Mouse (Mus musculus): Measurements from ENCODE around the gene Selplg. TPM values are rescaled to one million over a fixed set of nuclear protein-coding genes. Genes with fewer than 3 reads are reported as not detected.
"Not testable (repeated sequence)": the region's sequence is repeated elsewhere in the genome, so short reads cannot be mapped to it uniquely, and the experiment has no call there.

Selplg gene
- total and polyA plus RNA-seq, 3 experiments = 8.5 to 18.7 (median 13.9) TPM

GRCm38 (mm10) chr5:113781875-113782274 is 50.6 kb downstream of the Selplg start:
- TF ChIP-seq CTCF (IDR thresholded peaks at IDR 0.05; ENCODE audit: low read depth, low read length) = no peak
- no peak for TF ChIP-seq POLR2AphosphoS5 (IDR thresholded peaks at IDR 0.05; ENCODE audit: insufficient replicate concordance, low read depth, low read length)
- TF ChIP-seq GATA1 (IDR thresholded peaks at IDR 0.05; ENCODE audit: borderline replicate concordance, low read length) = no peak
- no peak for TF ChIP-seq GATA2 (IDR thresholded peaks at IDR 0.05; ENCODE audit: borderline replicate concordance, low read depth, low read length)
- TF ChIP-seq TAL1 (conservative IDR thresholded peaks at IDR 0.05; ENCODE audit: low read depth, low read length) = no peak
- DNase-seq (ENCODE audit: low spot score) = no peak
- Histone ChIP-seq H3K4me3 (ENCODE audit: low read depth, low read length) (no peak overlapping the region), H3K36me3 (replicated peaks) (peaks cover 24% of the 10 kb centered on the region), H3K27me3 (ENCODE audit: insufficient read depth, low read length) (peaks cover 22% of the 10 kb centered on the region; the same call in 1 of the 2 replicates), H3K9me3 (replicated peaks) (no peaks in the 10 kb centered on the region), H3K4me1 (ENCODE audit: insufficient read depth, low read depth, low read length) (peaks cover 3% of the 10 kb centered on the region)
- ATAC-seq (ENCODE audit: extremely low read depth, insufficient number of reproducible peaks, low FRiP score, poor library complexity, severe bottlenecking) = no peak

GRCm38 (mm10) chr5:113781254-113781653 is 51.2 kb downstream of the Selplg start:
- Histone ChIP-seq H3K4me1 (ENCODE audit: insufficient read depth, low read depth, low read length) (peaks cover 9% of the 10 kb centered on the region), H3K27me3 (ENCODE audit: insufficient read depth, low read length) (peaks cover 21% of the 10 kb centered on the region; the same call in 1 of the 2 replicates), H3K36me3 (replicated peaks) (peaks cover 30% of the 10 kb centered on the region), H3K9me3 (replicated peaks) (no peaks in the 10 kb centered on the region), H3K4me3 (ENCODE audit: low read depth, low read length) (no peak overlapping the region)
- ATAC-seq (ENCODE audit: extremely low read depth, insufficient number of reproducible peaks, low FRiP score, poor library complexity, severe bottlenecking) (no peak), DNase-seq (ENCODE audit: low spot score) (no peak)
- no peak for TF ChIP-seq TAL1 (conservative IDR thresholded peaks at IDR 0.05; ENCODE audit: low read depth, low read length)
- no peak for TF ChIP-seq GATA2 (IDR thresholded peaks at IDR 0.05; ENCODE audit: borderline replicate concordance, low read depth, low read length)
- no peak for TF ChIP-seq CTCF (IDR thresholded peaks at IDR 0.05; ENCODE audit: low read depth, low read length)
- no peak for TF ChIP-seq GATA1 (IDR thresholded peaks at IDR 0.05; ENCODE audit: borderline replicate concordance, low read length)
- TF ChIP-seq POLR2AphosphoS5 (IDR thresholded peaks at IDR 0.05; ENCODE audit: insufficient replicate concordance, low read depth, low read length) = no peak

GRCm38 (mm10) chr5:113780763-113781162 is 51.7 kb downstream of the Selplg start:
- peaks cover 14% of the 10 kb centered on the region for H3K4me1 ChIP-seq (ENCODE audit: insufficient read depth, low read depth, low read length)
- no peak for DNase-seq (ENCODE audit: low spot score)
- ATAC-seq (ENCODE audit: extremely low read depth, insufficient number of reproducible peaks, low FRiP score, poor library complexity, severe bottlenecking) = no peak
- no peak for TF ChIP-seq GATA1 (IDR thresholded peaks at IDR 0.05; ENCODE audit: borderline replicate concordance, low read length)
- TF ChIP-seq POLR2AphosphoS5 (IDR thresholded peaks at IDR 0.05; ENCODE audit: insufficient replicate concordance, low read depth, low read length) = no peak
- no peak for TF ChIP-seq CTCF (IDR thresholded peaks at IDR 0.05; ENCODE audit: low read depth, low read length)
- TF ChIP-seq TAL1 (conservative IDR thresholded peaks at IDR 0.05; ENCODE audit: low read depth, low read length) = no peak
- no peak for TF ChIP-seq GATA2 (IDR thresholded peaks at IDR 0.05; ENCODE audit: borderline replicate concordance, low read depth, low read length)
- H3K36me3 ChIP-seq (replicated peaks) = peaks cover 35% of the 10 kb centered on the region
- peaks cover 17% of the 10 kb centered on the region; the same call in 1 of the 2 replicates for H3K27me3 ChIP-seq (ENCODE audit: insufficient read depth, low read length)
- H3K4me3 ChIP-seq (ENCODE audit: low read depth, low read length) = no peak overlapping the region
- no peaks in the 10 kb centered on the region for H3K9me3 ChIP-seq (replicated peaks)

- Histone ChIP-seq H3K4me3 (ENCODE audit: low read depth, low read length) (no peak overlapping the region), H3K4me1 (ENCODE audit: insufficient read depth, low read depth, low read length) (peaks cover 17% of the 10 kb centered on the region), H3K9me3 (replicated peaks) (no peaks in the 10 kb centered on the region), H3K27me3 (ENCODE audit: insufficient read depth, low read length) (peaks cover 15% of the 10 kb centered on the region; the same call in 1 of the 2 replicates), H3K36me3 (replicated peaks) (peaks cover 40% of the 10 kb centered on the region)
- no peak for DNase-seq (ENCODE audit: low spot score)
- TF ChIP-seq GATA2 (IDR thresholded peaks at IDR 0.05; ENCODE audit: borderline replicate concordance, low read depth, low read length) (no peak), CTCF (IDR thresholded peaks at IDR 0.05; ENCODE audit: low read depth, low read length) (no peak), POLR2AphosphoS5 (IDR thresholded peaks at IDR 0.05; ENCODE audit: insufficient replicate concordance, low read depth, low read length) (no peak), TAL1 (conservative IDR thresholded peaks at IDR 0.05; ENCODE audit: low read depth, low read length) (no peak), GATA1 (IDR thresholded peaks at IDR 0.05; ENCODE audit: borderline replicate concordance, low read length) (no peak)
- ATAC-seq (ENCODE audit: extremely low read depth, insufficient number of reproducible peaks, low FRiP score, poor library complexity, severe bottlenecking) = no peak
Observed at GRCm38 (mm10) chr5:113780082-113780752, 52.2 kb downstream of the Selplg start.

GRCm38 (mm10) chr5:113779569-113779968 is 52.9 kb downstream of the Selplg start:
- DNase-seq (ENCODE audit: low spot score) (no peak), ATAC-seq (ENCODE audit: extremely low read depth, insufficient number of reproducible peaks, low FRiP score, poor library complexity, severe bottlenecking) (no peak)
- Histone ChIP-seq H3K27me3 (ENCODE audit: insufficient read depth, low read length) (peaks cover 11% of the 10 kb centered on the region; the same call in 1 of the 2 replicates), H3K4me3 (ENCODE audit: low read depth, low read length) (no peak overlapping the region), H3K4me1 (ENCODE audit: insufficient read depth, low read depth, low read length) (peaks cover 18% of the 10 kb centered on the region), H3K9me3 (replicated peaks) (no peaks in the 10 kb centered on the region), H3K36me3 (replicated peaks) (peaks cover 47% of the 10 kb centered on the region)
- no peak for TF ChIP-seq GATA1 (IDR thresholded peaks at IDR 0.05; ENCODE audit: borderline replicate concordance, low read length)
- TF ChIP-seq TAL1 (conservative IDR thresholded peaks at IDR 0.05; ENCODE audit: low read depth, low read length) = no peak
- no peak for TF ChIP-seq GATA2 (IDR thresholded peaks at IDR 0.05; ENCODE audit: borderline replicate concordance, low read depth, low read length)
- no peak for TF ChIP-seq CTCF (IDR thresholded peaks at IDR 0.05; ENCODE audit: low read depth, low read length)
- TF ChIP-seq POLR2AphosphoS5 (IDR thresholded peaks at IDR 0.05; ENCODE audit: insufficient replicate concordance, low read depth, low read length) = no peak

- H3K27me3 ChIP-seq (ENCODE audit: insufficient read depth, low read length); DNase-seq (ENCODE audit: low spot score); H3K4me3 ChIP-seq (ENCODE audit: low read depth, low read length); H3K9me3 ChIP-seq (replicated peaks); ATAC-seq (ENCODE audit: extremely low read depth, insufficient number of reproducible peaks, low FRiP score, poor library complexity, severe bottlenecking): not testable (repeated sequence)
- Histone ChIP-seq H3K36me3 (replicated peaks) (peaks cover 54% of the 10 kb centered on the region), H3K4me1 (ENCODE audit: insufficient read depth, low read depth, low read length) (peaks cover 30% of the 10 kb centered on the region)
Observed at GRCm38 (mm10) chr5:113777728-113778127, 54.7 kb downstream of the Selplg start.

All from G1E (cell line).